Mouse (Mus musculus) spleen, adult 12 weeks (tissue): ENCODE data around the gene Ppara.

Experiments used
- DNase-seq: peaks from one replicate; pipeline ENCODE4 v3.0.0; 2022; ENCODE audit warnings: low spot score

Gene Ppara

GRCm38 (mm10) chr15:85806886-85807285, 72.1 kb downstream of the Ppara start:
- DNase-seq, result no peak

DNA sequence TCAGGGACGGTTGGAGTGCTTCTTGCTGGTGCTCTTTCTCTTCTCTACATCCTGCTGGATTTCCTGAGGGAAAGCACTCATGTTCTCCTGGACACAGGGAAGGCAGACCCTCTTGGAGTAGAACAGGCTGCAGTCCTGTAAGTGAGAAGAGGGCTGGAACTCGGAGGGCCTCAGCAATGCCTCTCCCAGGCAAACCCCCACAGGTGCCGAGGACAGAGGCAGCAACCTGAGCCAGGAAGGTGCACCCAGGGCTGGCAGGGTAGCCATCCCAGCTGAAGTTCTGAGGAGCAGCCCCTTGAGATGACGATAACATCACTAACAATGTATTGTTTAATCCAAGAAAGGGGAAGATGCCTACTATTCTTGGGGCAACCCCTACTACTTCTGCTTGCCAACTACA, 72.6 kb downstream of the Ppara start:
- no peak for DNase-seq

DNA sequence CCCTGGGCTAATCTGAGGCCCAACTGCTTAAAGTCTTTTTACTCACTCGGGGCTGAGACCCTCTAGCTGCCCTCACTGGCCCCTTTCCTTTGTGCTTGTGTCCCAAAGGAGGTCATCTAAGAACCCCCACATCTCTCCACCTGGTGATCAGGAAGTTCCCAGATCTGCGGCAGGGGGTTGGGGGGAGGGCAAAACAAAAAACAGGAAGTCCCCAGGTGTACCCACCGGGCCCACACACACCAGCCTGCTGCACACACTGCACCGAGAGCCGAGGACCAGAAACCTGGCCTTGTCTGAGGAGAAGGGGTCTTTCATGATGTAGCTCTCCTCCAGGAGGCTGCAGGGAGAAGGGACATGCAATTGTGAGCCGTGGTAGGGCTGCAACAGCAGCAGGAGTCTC, 73.2 kb downstream of the Ppara start:
- DNase-seq, result no peak

DNA sequence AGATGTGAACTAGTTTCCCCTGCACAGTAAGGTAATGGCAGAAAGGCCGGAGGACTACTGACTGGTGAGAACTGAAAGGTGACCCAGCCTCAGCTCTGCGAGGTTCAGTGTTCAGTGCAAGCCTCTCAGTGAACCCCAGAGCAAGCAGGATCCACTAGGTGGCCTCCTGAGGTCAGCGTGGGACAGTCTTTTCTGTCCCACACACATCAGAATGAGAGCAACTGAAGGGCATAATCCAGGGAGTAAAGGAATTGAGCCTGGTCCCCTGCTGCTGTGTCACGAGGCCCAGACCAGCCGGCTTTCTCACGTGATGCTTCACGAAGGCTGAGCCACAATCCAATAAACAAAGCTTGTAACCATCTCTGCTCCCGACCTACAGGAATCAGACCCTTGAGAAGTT, 73.7 kb downstream of the Ppara start:
- no peak for DNase-seq

- DNase-seq, result no peak
Measured at GRCm38 (mm10) chr15:85809091-85809490, 74.3 kb downstream of the Ppara start.

- DNase-seq, result no peak
Measured at GRCm38 (mm10) chr15:85810462-85810805, 75.7 kb downstream of the Ppara start.

DNA sequence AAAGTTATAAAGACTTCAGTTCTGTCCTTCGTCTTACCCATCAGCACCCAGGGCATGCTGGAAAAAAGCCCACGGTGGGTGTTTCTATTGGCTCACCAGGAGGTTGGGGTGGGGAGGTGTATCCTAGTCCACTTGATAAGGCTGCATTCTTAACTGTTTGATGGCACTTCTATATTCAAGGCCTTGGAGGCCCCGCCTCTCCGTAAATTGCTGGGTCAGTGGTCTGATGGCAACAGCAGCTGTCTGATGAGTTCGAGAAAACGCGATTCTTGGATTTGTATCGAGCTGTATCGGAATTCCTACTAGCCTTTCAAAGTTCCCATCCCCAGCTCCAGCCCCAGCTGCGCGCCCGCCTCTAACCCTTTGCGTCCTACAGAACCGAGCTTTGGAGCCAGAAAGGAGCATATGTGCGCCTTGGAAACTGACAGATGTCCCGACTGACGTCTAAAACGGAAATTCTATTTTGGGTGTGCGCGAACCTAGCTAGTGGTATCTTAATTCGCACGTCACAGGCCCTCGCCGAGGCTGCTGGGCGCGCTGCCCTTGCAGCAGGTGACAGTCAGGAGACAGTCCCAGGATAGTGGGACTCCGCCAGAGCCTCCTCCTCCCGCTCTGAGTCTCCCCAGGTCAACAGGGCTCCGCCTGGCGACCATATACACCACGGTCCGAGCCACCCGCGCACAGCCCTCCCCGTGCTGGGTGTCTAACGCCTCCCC, 76.2 kb downstream of the Ppara start:
- DNase-seq, result no peak

DNA sequence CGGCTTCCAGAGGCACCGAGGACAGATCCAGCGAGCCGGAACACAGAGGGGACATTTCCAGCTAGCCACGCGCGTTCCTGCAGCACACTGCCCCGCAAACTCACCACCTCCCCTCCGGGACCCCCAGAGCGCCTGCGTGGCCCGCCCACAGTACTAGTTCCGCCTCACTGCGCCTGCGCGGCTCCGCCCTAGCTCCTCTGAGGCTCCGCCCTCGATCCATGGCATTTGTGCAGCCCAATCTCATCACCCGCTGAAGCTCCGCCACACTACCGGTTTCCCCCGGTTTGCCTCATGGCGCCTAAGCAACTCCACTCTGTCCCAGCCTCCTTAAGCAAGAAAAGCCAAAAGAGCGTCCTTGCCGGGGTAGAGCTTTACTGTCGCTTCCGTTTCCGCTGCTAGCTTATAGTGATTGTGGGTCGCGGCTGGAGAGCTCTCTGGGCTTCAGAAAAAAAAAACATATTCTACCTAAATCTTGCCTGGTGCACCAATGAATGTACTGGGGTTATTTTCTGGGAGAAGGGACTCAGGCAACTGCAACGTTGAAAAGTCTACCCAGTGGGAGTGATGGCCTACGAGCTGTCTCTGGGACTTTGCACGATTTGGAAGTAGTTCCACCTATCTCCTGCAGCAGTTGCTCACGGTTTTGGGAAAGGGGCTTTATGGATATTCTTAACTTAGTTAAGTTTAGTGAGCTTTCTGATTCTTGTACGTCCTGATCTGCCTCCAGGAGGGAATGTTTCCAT, 76.9 kb downstream of the Ppara start, which contains the start of gene Cdpf1:
Gene Cdpf1, minus strand, starts transcription at position 163 of the 743 bp plus-strand sequence.
- peak; percentile 97 for DNase-seq

DNA sequence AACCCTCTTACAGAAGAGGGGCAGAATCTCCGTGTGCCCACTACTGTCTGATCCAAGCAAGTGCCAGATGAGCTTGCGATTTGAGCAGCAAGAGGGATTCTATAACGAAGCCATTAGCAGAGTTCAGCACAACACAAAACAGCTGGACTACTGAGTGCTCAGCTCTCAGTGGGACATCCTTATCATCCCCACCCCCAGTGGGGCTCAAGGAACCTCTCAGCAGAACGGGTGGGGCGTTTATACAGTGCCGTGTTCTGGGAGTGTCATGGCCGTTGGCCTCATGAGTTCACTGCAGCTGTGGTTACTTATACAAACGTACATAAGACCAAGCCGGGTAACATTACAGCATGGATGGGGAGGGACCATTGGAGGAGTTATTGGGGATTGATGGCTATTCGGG, 78.6 kb downstream of the Ppara start:
- DNase-seq, result no peak

GRCm38 (mm10) chr15:85821203-85822010, 86.6 kb downstream of the Ppara start, which contains the start of gene Pkdrej:
Gene Pkdrej (minus strand): TSS chr15:85821734.
- DNase-seq, result no peak

DNA sequence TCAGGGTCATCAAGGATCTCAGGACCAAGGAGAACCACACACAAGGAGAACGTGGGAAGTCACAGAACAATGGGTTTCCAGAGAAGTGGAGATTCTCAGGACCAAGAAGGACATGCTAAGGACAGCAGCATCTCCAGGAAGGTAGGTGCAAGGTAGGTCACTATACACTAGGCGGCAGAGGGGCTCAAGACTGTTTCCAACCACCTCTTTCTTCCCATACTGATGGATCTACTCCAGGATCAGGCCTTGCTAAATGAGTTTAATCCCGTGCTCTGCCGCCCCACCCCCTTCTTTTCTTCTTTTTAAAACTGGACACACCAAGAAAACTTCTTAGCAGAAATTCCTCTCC, 87.2 kb downstream of the Ppara start:
- DNase-seq, result no peak

DNA sequence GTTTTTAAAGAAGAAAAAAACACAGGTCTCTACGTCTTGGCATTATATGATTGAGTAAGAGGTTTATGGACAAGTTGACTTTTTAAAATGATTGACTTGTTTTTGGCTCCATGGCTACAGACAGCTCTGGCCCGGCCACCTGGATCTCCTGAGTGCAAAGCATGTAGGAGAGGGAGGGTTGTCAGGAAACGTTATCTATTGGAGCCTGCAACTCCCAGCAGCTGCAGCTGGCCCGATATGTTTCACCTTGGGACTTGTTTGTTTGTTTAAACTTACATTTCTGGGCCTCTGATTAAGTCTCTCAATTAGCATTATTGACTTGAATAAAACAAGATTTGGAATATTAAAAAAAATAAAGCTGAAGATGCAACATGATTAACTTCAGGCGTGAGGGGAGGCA, 91.9 kb downstream of the Ppara start:
- DNase-seq, result no peak

- DNase-seq, result no peak
Measured at GRCm38 (mm10) chr15:85828071-85828470, 93.3 kb downstream of the Ppara start.

GRCm38 (mm10) chr15:85829470-85829869, 94.7 kb downstream of the Ppara start:
- no peak for DNase-seq

DNA sequence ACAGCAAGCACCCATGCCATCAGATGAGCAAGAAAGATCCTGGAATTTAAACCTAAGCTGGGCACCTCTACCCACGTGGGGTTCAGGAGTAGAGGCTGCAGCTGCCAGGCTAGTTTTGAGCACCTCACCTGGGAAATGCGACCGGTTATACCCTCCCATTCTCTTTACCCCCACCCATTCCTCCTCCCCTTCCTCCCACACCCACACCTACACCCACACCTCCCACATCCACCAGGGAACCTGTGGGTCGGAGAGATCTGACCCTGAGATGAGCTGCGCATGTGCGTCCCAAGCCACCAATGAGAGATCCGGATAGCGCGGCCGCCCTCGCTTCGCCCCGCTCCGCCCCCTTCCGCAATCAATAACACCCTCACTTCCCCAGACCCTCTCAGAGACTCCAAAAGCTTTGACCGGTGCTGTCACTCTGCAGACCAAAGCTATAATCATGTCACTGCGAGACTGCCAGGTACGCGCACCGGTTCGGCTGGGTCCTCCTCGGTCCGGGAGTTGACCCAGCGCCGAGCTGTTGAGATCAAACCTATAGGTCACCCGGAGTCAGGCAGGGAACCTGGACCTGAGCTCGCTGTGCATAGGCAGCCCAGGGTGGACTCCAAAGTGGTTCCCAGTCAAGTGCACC, 97.3 kb downstream of the Ppara start, which contains the start of gene Ttc38:
Gene Ttc38, plus strand, starts transcription at position 353 of the 637 bp plus-strand sequence.
- peak; percentile 62 for DNase-seq

GRCm38 (mm10) chr15:85832599-85832998, 97.8 kb downstream of the Ppara start:
- DNase-seq, result no peak

- DNase-seq, result no peak
Measured at GRCm38 (mm10) chr15:85835335-85835734, 100.6 kb downstream of the Ppara start.

DNA sequence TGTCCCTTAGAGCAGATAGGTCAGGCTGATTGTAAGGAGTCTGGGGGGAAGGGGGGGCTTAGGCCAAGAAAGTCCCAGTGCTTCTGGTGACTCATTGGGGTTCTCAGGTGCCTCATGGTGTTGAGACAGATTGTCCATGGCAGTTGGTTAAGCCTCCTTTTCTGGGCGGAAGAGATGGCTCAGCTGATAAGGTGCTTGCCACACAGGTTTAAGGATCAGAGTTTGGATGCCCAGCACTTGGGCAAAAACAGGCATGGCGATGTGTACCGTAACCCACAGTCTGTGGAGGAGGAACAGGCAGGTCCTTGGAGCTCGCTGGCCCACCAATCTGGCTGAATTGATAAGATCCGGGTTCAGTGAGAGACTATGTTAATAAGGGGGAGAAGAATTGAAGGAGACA, 102.1 kb downstream of the Ppara start:
- DNase-seq, result no peak

DNA sequence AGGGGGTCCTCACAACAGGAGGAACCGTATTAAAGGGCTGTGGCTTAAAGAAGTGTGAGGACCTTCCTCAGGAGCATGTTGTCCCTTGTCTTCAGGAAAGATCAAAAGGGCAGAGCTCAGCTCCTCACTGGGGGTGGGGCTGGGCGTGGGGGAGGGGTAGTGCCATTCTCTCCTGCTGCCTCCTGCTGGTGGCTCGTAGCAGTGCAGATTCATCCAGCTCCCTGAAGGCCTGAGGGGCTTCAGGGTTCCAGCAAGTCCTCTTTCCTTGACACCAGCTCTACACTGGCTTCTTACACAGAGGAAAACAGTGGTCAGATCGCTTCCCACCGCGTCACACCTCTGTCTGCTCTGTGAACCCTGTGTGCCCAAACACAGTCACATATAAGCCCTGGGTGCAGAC, 106.2 kb downstream of the Ppara start:
- DNase-seq, result no peak

- DNase-seq, result no peak
Measured at GRCm38 (mm10) chr15:85841796-85842360, 107.1 kb downstream of the Ppara start.

GRCm38 (mm10) chr15:85845071-85845470, 110.3 kb downstream of the Ppara start:
- DNase-seq, result no peak
